Mouse (Mus musculus) gastrocnemius, adult 2 months (tissue): ENCODE data around the gene Rbpms2. TPM values are rescaled to one million over a fixed set of nuclear protein-coding genes. Genes with fewer than 3 reads are reported as not detected.
A peak's percentile ranks its signal among the peaks of the same experiment; 100 is the strongest.

Experiments used
- DNase-seq: peaks from one replicate; pipeline ENCODE4 v3.0.0; 2022
- H3K27ac ChIP-seq: fragments of 200-600 bp; 2 replicates; pipeline ENCODE4 v1.8.1; 2022; ENCODE audit warnings: mild to moderate bottlenecking
- H3K4me3 ChIP-seq: fragments of 200-600 bp; 2 replicates; pipeline ENCODE4 v1.8.1; 2022; ENCODE audit warnings: mild to moderate bottlenecking, moderate library complexity
- CTCF ChIP-seq: fragments of 200-600 bp; IDR thresholded peaks from 2 replicates; pipeline ENCODE4 v1.8.1; 2022; ENCODE audit warnings: antibody characterized with exemption, mild to moderate bottlenecking, moderate library complexity
- intact Hi-C: fragments of 180-260 bp; cut with DNase I; formaldehyde crosslinking; loops from one replicate; pipeline ENCODE4 v1.15.1; 2025
- long read RNA-seq, 2 experiments: library from polyadenylated mRNA; stranded (forward); transcript quantifications; one replicate each; pipeline ENCODE4 v2.0.0; 2021
- total RNA-seq, 2 experiments: library from RNA; stranded (reverse); gene quantifications; 2 replicates each; pipeline ENCODE4 v1.2.3; 2021

Rbpms2 gene
- 1 to 10 TPM in 1 of 2 experiments, under 1 TPM in 1; 0.99 to 1.8 TPM for total RNA-seq
- long read RNA-seq, experiment 1, partial matches to known transcripts: 1 of 3 reads
- long read RNA-seq, experiment 1, other reads (novel, unspliced or antisense): 0 of 3 reads
- long read RNA-seq, experiment 2: 0 reads

- peak; percentile 31 for DNase-seq
These were observed at the start of gene Rbpms2 for GRCm38 (mm10) chr9:65629025-65629766. Rbpms2 (plus strand) TSS chr9:65629648.

GRCm38 (mm10) chr9:65579781-65580371 is 49.6 kb upstream of the Rbpms2 start, which contains the start of gene Plekho2:
Plekho2 (minus strand) TSS chr9:65580040.
- intact Hi-C loops: loop anchor here (1.0 to 5.0 kb wide), 2 partner anchors 38 to 56 kb away; no protein-coding TSS in a partner anchor
- H3K27ac ChIP-seq: peak within 1 kb of the TSS; percentile 92
- no peak for TF ChIP-seq CTCF
- H3K4me3 ChIP-seq: peak within 1 kb of the TSS; percentile 87
- peak; percentile 96 for DNase-seq

More at GRCm38 (mm10) chr9:65629025-65629766, at the start of gene Rbpms2:
- H3K4me3 ChIP-seq: peak within 1 kb of the TSS; percentile 88
- TF ChIP-seq CTCF: no peak
- H3K27ac ChIP-seq: peak within 1 kb of the TSS; percentile 80
- intact Hi-C loops: no loop called here

GRCm38 (mm10) chr9:65580401-65581256 is 48.8 kb upstream of the Rbpms2 start:
- intact Hi-C loops: loop anchor here (1.0 kb wide), 1 partner anchor 56 kb away; no protein-coding TSS in a partner anchor
- peak overlapping the region; percentile 86 for H3K27ac ChIP-seq
- peak overlapping the region; percentile 87 for H3K4me3 ChIP-seq
- TF ChIP-seq CTCF: peak; percentile 93
- peak; percentile 89 for DNase-seq

- TF ChIP-seq CTCF: no peak
- DNase-seq: no peak
- Histone ChIP-seq H3K27ac (no peak overlapping the region), H3K4me3 (no peak overlapping the region)
- intact Hi-C loops: no loop called here
These were observed 46.4 kb upstream of the Rbpms2 start for GRCm38 (mm10) chr9:65583045-65583444.

GRCm38 (mm10) chr9:65586406-65587269 is 42.8 kb upstream of the Rbpms2 start, which contains the start of gene Pif1:
Pif1 (plus strand) TSS chr9:65587160.
- intact Hi-C loops: no loop called here

GRCm38 (mm10) chr9:65587270-65587572 is 42.2 kb upstream of the Rbpms2 start:
- Histone ChIP-seq H3K4me3 (peak overlapping the region; percentile 71), H3K27ac (no peak overlapping the region)
- DNase-seq: no peak
- no peak for TF ChIP-seq CTCF
- intact Hi-C loops: no loop called here

More at GRCm38 (mm10) chr9:65586406-65587269, 42.8 kb upstream of the Rbpms2 start, which contains the start of gene Pif1:
- TF ChIP-seq CTCF: no peak
- Histone ChIP-seq H3K4me3 (peak within 1 kb of the TSS; percentile 71), H3K27ac (no peak within 1 kb of the TSS)
- DNase-seq: peak; percentile 86

GRCm38 (mm10) chr9:65587573-65588358 is 41.7 kb upstream of the Rbpms2 start:
- no peak for TF ChIP-seq CTCF
- intact Hi-C loops: no loop called here
- Histone ChIP-seq H3K27ac (no peak overlapping the region), H3K4me3 (peak overlapping the region; percentile 71)
- peak; percentile 36 for DNase-seq

- no peak for TF ChIP-seq CTCF
- intact Hi-C loops: no loop called here
- no peak overlapping the region for H3K27ac ChIP-seq
- DNase-seq: no peak
- H3K4me3 ChIP-seq: no peak overlapping the region
These were observed 40.4 kb upstream of the Rbpms2 start for GRCm38 (mm10) chr9:65589091-65589490.

- no peak for TF ChIP-seq CTCF
- intact Hi-C loops: no loop called here
- DNase-seq: no peak
- H3K4me3 ChIP-seq: no peak overlapping the region
- no peak overlapping the region for H3K27ac ChIP-seq
These were observed 36.7 kb upstream of the Rbpms2 start for GRCm38 (mm10) chr9:65592721-65593120.

- no peak for DNase-seq
- intact Hi-C loops: no loop called here
- TF ChIP-seq CTCF: no peak
These were observed 35.9 kb upstream of the Rbpms2 start for GRCm38 (mm10) chr9:65593596-65593995.

GRCm38 (mm10) chr9:65598765-65599249 is 30.6 kb upstream of the Rbpms2 start:
- TF ChIP-seq CTCF: peak; percentile 72
- DNase-seq: peak; percentile 49
- intact Hi-C loops: no loop called here
- Histone ChIP-seq H3K4me3 (peak overlapping the region; percentile 66), H3K27ac (peak overlapping the region; percentile 57; the same call in 1 of the 2 replicates)

More at GRCm38 (mm10) chr9:65593596-65593995, 35.9 kb upstream of the Rbpms2 start:
- Histone ChIP-seq H3K27ac (no peak overlapping the region), H3K4me3 (no peak overlapping the region)
